ENCODE assay signal across 9 mouse cellular contexts in the genomic region with DNA sequence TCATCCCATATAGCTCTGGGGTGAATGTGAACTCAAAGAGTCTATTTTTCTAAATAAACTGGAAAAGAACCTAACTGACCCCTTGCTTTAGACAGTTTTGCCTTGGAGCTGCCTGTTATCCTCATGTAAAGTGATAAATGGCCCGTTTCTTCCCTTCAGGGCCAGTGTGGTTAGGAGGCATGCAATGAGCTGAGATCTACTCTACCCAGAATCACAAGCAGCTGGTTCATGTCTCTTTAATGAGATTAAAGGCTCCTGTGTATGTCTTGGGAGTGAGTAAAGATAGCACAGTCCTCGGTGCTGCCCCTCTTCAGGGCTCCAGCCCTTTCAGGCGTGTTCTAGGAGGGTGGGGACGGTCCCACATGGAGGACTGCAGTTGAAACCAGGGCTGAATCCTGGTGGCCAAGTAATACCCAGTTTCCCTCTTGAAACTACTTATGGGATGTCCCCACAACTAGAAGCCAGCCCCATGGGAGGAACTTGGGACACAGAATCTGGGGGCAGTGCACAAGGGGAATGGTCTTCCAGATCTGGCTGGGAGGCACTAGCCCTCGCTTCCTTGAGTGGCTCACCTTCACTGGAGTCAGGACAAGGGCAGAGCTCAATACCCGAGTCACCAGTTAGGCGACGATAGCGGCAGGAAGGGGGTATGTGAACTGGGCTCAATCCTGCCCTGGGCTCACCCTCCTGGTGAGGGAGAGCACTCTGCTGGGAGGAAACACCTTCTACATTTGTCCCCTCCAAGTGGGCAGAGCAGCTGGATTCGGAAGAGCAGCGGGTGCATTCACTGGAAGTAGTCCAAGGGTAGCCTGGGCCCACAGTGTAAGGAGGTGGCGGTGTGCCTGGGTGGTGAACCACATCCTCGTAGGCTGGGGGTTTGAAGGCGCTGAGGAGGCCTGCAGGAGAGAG. TPM values are rescaled to one million over a fixed set of nuclear protein-coding genes. Genes with fewer than 3 reads are reported as not detected.
DNase-seq lines count a peak whose midpoint lies in the region; ATAC-seq and TF ChIP-seq lines count a peak whose summit lies in the region.
"Had no signal": no experiment of that assay in that cellular context is flagged by ENCODE, and none has a peak within 500 bp of the region (broad histone marks: within the 10 kb centered on the region; RNA-seq: fewer than 3 reads in every experiment).

No protein-coding gene starts in this region.

- H3K36me3 ChIP-seq in forebrain, embryonic 10.5 days (replicated peaks) = peaks cover 46% of the 10 kb centered on the region
- H3K36me3 ChIP-seq in forebrain, postnatal 0 days (ENCODE audit: insufficient read depth) = peaks cover 25% of the 10 kb centered on the region
- H3K36me3 ChIP-seq in lung, embryonic 16.5 days (ENCODE audit: control insufficient read depth, insufficient read depth, low read length) = peaks cover 20% of the 10 kb centered on the region
- peaks cover 34% of the 10 kb centered on the region for H3K36me3 ChIP-seq in forebrain, embryonic 14.5 days (ENCODE audit: control insufficient read depth, insufficient read depth, low read length)
- H3K36me3 ChIP-seq in midbrain, postnatal 0 days (ENCODE audit: insufficient read depth, low read length) = peaks cover 19% of the 10 kb centered on the region

- TF ChIP-seq CTCF in forebrain, postnatal 0 days (IDR thresholded peaks at IDR 0.05; ENCODE audit: low read depth) = no peak
- TF ChIP-seq CTCF in midbrain, postnatal 0 days (IDR thresholded peaks at IDR 0.05) = no peak

- ATAC-seq in forebrain, postnatal 0 days = no peak
- no peak for ATAC-seq in lung, embryonic 16.5 days (ENCODE audit: low read depth)
- no peak for ATAC-seq in forebrain, embryonic 14.5 days
- ATAC-seq in midbrain, postnatal 0 days (ENCODE audit: low FRiP score) = no peak

- peak overlapping the region; percentile 77 for H3K4me3 ChIP-seq in forebrain, embryonic 10.5 days
- H3K4me3 ChIP-seq in forebrain, postnatal 0 days (ENCODE audit: low read depth, low read length) = no peak overlapping the region
- H3K4me3 ChIP-seq in lung, embryonic 16.5 days (ENCODE audit: low read length) = no peak overlapping the region
- no peak overlapping the region for H3K4me3 ChIP-seq in forebrain, embryonic 14.5 days (ENCODE audit: low read depth, low read length)
- H3K4me3 ChIP-seq in midbrain, postnatal 0 days (ENCODE audit: low read depth, low read length) = no peak overlapping the region

- no peaks in the 10 kb centered on the region for H3K27me3 ChIP-seq in forebrain, embryonic 10.5 days (ENCODE audit: poor library complexity, severe bottlenecking)
- H3K27me3 ChIP-seq in forebrain, postnatal 0 days (ENCODE audit: insufficient read depth, low read length) = no peaks in the 10 kb centered on the region
- H3K27me3 ChIP-seq in lung, embryonic 16.5 days (ENCODE audit: control insufficient read depth, insufficient read depth, low read depth, low read length) = no peaks in the 10 kb centered on the region
- no peaks in the 10 kb centered on the region for H3K27me3 ChIP-seq in forebrain, embryonic 14.5 days (replicated peaks; ENCODE audit: control insufficient read depth, insufficient read depth, low read length)
- H3K27me3 ChIP-seq in midbrain, postnatal 0 days (ENCODE audit: insufficient read depth, low read length) = no peaks in the 10 kb centered on the region

- peaks cover 83% of the 10 kb centered on the region for H3K4me1 ChIP-seq in forebrain, embryonic 10.5 days
- H3K4me1 ChIP-seq in forebrain, postnatal 0 days (ENCODE audit: insufficient read depth) = peaks cover 16% of the 10 kb centered on the region
- peaks cover 39% of the 10 kb centered on the region for H3K4me1 ChIP-seq in lung, embryonic 16.5 days (replicated peaks; ENCODE audit: control insufficient read depth, insufficient read depth, low read length)
- H3K4me1 ChIP-seq in forebrain, embryonic 14.5 days (ENCODE audit: control insufficient read depth, insufficient read depth, low read length) = peaks cover 24% of the 10 kb centered on the region
- peaks cover 9% of the 10 kb centered on the region; the same call in 1 of the 2 replicates for H3K4me1 ChIP-seq in midbrain, postnatal 0 days (ENCODE audit: insufficient read depth, low read length)

- WGBS in forebrain, embryonic 10.5 days = 88% methylated on average over 14 of the region's 14 CpGs
- 77% methylated on average over 14 of the region's 14 CpGs for WGBS in forebrain, postnatal 0 days
- WGBS in lung, embryonic 16.5 days = 69% methylated on average over 14 of the region's 14 CpGs
- WGBS in forebrain, embryonic 14.5 days = 80% methylated on average over 14 of the region's 14 CpGs
- WGBS in midbrain, postnatal 0 days = 83% methylated on average over 14 of the region's 14 CpGs

- H3K9ac ChIP-seq in forebrain, postnatal 0 days = no peak overlapping the region
- peak overlapping the region; percentile 26; the same call in 1 of the 2 replicates for H3K9ac ChIP-seq in lung, embryonic 16.5 days (ENCODE audit: low read length)
- H3K9ac ChIP-seq in forebrain, embryonic 14.5 days (ENCODE audit: low read length) = peak overlapping the region; percentile 22; the same call in 1 of the 2 replicates
- no peak overlapping the region for H3K9ac ChIP-seq in midbrain, postnatal 0 days (replicated peaks; ENCODE audit: low read length, poor library complexity, severe bottlenecking)

- no peak overlapping the region for H3K4me2 ChIP-seq in forebrain, postnatal 0 days (ENCODE audit: low read depth)
- H3K4me2 ChIP-seq in lung, embryonic 16.5 days (ENCODE audit: low read depth, low read length) = no peak overlapping the region
- no peak overlapping the region; the same call in 1 of the 2 replicates for H3K4me2 ChIP-seq in forebrain, embryonic 14.5 days (ENCODE audit: low read length)
- peak overlapping the region; percentile 95; the same call in 1 of the 2 replicates for H3K4me2 ChIP-seq in midbrain, postnatal 0 days (ENCODE audit: low read depth, low read length, poor library complexity, severe bottlenecking)

- no peaks in the 10 kb centered on the region for H3K9me3 ChIP-seq in forebrain, embryonic 10.5 days
- H3K9me3 ChIP-seq in forebrain, postnatal 0 days (ENCODE audit: low read length) = no peaks in the 10 kb centered on the region
- H3K9me3 ChIP-seq in lung, embryonic 16.5 days (ENCODE audit: control insufficient read depth, low read length) = no peaks in the 10 kb centered on the region
- H3K9me3 ChIP-seq in forebrain, embryonic 14.5 days (replicated peaks; ENCODE audit: control insufficient read depth, low read length) = no peaks in the 10 kb centered on the region
- H3K9me3 ChIP-seq in midbrain, postnatal 0 days (ENCODE audit: low read length) = no peaks in the 10 kb centered on the region

- peak overlapping the region; percentile 98 for H3K27ac ChIP-seq in forebrain, embryonic 10.5 days
- no peak overlapping the region for H3K27ac ChIP-seq in forebrain, postnatal 0 days (ENCODE audit: low read depth, low read length)
- no peak overlapping the region for H3K27ac ChIP-seq in lung, embryonic 16.5 days (ENCODE audit: low read length)
- H3K27ac ChIP-seq in forebrain, embryonic 14.5 days (ENCODE audit: low read depth, low read length) = no peak overlapping the region
- no peak overlapping the region for H3K27ac ChIP-seq in midbrain, postnatal 0 days (ENCODE audit: low read depth, low read length)

- no peak for DNase-seq in forebrain, embryonic 10.5 days (ENCODE audit: extremely low spot score, low spot score)
- DNase-seq in forebrain, postnatal 0 days = no peak
- DNase-seq in lung, postnatal 4 days = no peak
- DNase-seq in forebrain, embryonic 14.5 days (ENCODE audit: low spot score) = no peak
- no peak for DNase-seq in midbrain, postnatal 0 days (ENCODE audit: low spot score)
- DNase-seq in right cerebral cortex, postnatal 36 days (ENCODE audit: low spot score in 2 of 2) = no peak
- DNase-seq in layer of hippocampus, postnatal 14 days (ENCODE audit: low spot score in 2 of 2) = no peak
- DNase-seq: lung, postnatal 14 days had no signal

RNA-seq across cellular contexts. Expression of a gene that starts 2.3 kb away (rescaled TPM):
- 125 and 137 TPM in 2 replicates for polyA plus RNA-seq in forebrain, embryonic 10.5 days (2016; fragmentation: Nextera tagmentation; extraction: Ambion mirVana)
- 129 and 151 TPM in 2 replicates for total RNA-seq in forebrain, postnatal 0 days (2014; rRNA removed)
- polyA plus RNA-seq in forebrain, postnatal 0 days (2015; fragmentation: Nextera tagmentation; extraction: Ambion mirVana) = 104 and 109 TPM in 2 replicates
- polyA plus RNA-seq in lung, embryonic 16.5 days (2015; fragmentation: Nextera tagmentation; extraction: Ambion mirVana) = 109 and 111 TPM in 2 replicates
- 197 and 214 TPM in 2 replicates for polyA plus RNA-seq in forebrain, embryonic 14.5 days (2014; fragmentation: Nextera tagmentation; extraction: Ambion mirVana)
- total RNA-seq in midbrain, postnatal 0 days (2014; rRNA removed) = 152 and 199 TPM in 2 replicates
- polyA plus RNA-seq in midbrain, postnatal 0 days (2015; fragmentation: Nextera tagmentation; extraction: Ambion mirVana) = 85.3 and 91.6 TPM in 2 replicates
- 10 to 100 TPM; 66.7 to 72.6 TPM for total RNA-seq in layer of hippocampus, postnatal 14 days (2021)

RNA-seq across cellular contexts. Expression of a gene that starts 3.8 kb away (rescaled TPM):
- polyA plus RNA-seq in forebrain, embryonic 10.5 days (2016; fragmentation: Nextera tagmentation; extraction: Ambion mirVana) = 32.6 and 38.3 TPM in 2 replicates
- 39.7 and 43.5 TPM in 2 replicates for total RNA-seq in forebrain, postnatal 0 days (2014; rRNA removed)
- 15.7 and 17.4 TPM in 2 replicates for polyA plus RNA-seq in forebrain, postnatal 0 days (2015; fragmentation: Nextera tagmentation; extraction: Ambion mirVana)
- polyA plus RNA-seq in lung, embryonic 16.5 days (2015; fragmentation: Nextera tagmentation; extraction: Ambion mirVana) = 9.0 and 13.7 TPM in 2 replicates
- 8.8 and 15.0 TPM in 2 replicates for polyA plus RNA-seq in forebrain, embryonic 14.5 days (2014; fragmentation: Nextera tagmentation; extraction: Ambion mirVana)
- total RNA-seq in midbrain, postnatal 0 days (2014; rRNA removed) = 32.6 and 40.3 TPM in 2 replicates
- polyA plus RNA-seq in midbrain, postnatal 0 days (2015; fragmentation: Nextera tagmentation; extraction: Ambion mirVana) = 18.8 and 19.8 TPM in 2 replicates
- 10 to 100 TPM; 22.0 to 27.2 TPM for total RNA-seq in layer of hippocampus, postnatal 14 days (2021)

RNA-seq across cellular contexts. Expression of a gene that starts 6.2 kb away (rescaled TPM):
- 17.5 and 19.2 TPM in 2 replicates for polyA plus RNA-seq in forebrain, embryonic 10.5 days (2016; fragmentation: Nextera tagmentation; extraction: Ambion mirVana)
- 40.1 and 44.5 TPM in 2 replicates for total RNA-seq in forebrain, postnatal 0 days (2014; rRNA removed)
- polyA plus RNA-seq in forebrain, postnatal 0 days (2015; fragmentation: Nextera tagmentation; extraction: Ambion mirVana) = 14.9 and 15.3 TPM in 2 replicates
- polyA plus RNA-seq in lung, embryonic 16.5 days (2015; fragmentation: Nextera tagmentation; extraction: Ambion mirVana) = 13.7 and 14.5 TPM in 2 replicates
- polyA plus RNA-seq in forebrain, embryonic 14.5 days (2014; fragmentation: Nextera tagmentation; extraction: Ambion mirVana) = 15.6 and 17.5 TPM in 2 replicates
- total RNA-seq in midbrain, postnatal 0 days (2014; rRNA removed) = 29.4 and 40.9 TPM in 2 replicates
- polyA plus RNA-seq in midbrain, postnatal 0 days (2015; fragmentation: Nextera tagmentation; extraction: Ambion mirVana) = 14.6 and 16.2 TPM in 2 replicates
- total RNA-seq in layer of hippocampus, postnatal 14 days (2021) = 10 to 100 TPM; 24.1 TPM

RNA-seq across cellular contexts. Expression of a gene that starts 10.2 kb away (rescaled TPM):
- polyA plus RNA-seq in forebrain, embryonic 10.5 days (2016; fragmentation: Nextera tagmentation; extraction: Ambion mirVana) = 135 and 149 TPM in 2 replicates
- total RNA-seq in forebrain, postnatal 0 days (2014; rRNA removed) = 64.6 and 102 TPM in 2 replicates
- 126 and 141 TPM in 2 replicates for polyA plus RNA-seq in forebrain, postnatal 0 days (2015; fragmentation: Nextera tagmentation; extraction: Ambion mirVana)
- polyA plus RNA-seq in lung, embryonic 16.5 days (2015; fragmentation: Nextera tagmentation; extraction: Ambion mirVana) = 137 and 138 TPM in 2 replicates
- 128 and 154 TPM in 2 replicates for polyA plus RNA-seq in forebrain, embryonic 14.5 days (2014; fragmentation: Nextera tagmentation; extraction: Ambion mirVana)
- total RNA-seq in midbrain, postnatal 0 days (2014; rRNA removed) = 46.4 and 57.2 TPM in 2 replicates
- polyA plus RNA-seq in midbrain, postnatal 0 days (2015; fragmentation: Nextera tagmentation; extraction: Ambion mirVana) = 115 and 118 TPM in 2 replicates
- total RNA-seq in layer of hippocampus, postnatal 14 days (2021) = 10 to 100 TPM; 62.5 to 62.7 TPM

RNA-seq across cellular contexts. Expression of a gene that starts 16.2 kb away (rescaled TPM):
- 32.1 and 32.7 TPM in 2 replicates for polyA plus RNA-seq in forebrain, embryonic 10.5 days (2016; fragmentation: Nextera tagmentation; extraction: Ambion mirVana)
- total RNA-seq in forebrain, postnatal 0 days (2014; rRNA removed) = 17.1 and 19.4 TPM in 2 replicates
- 7.9 and 8.1 TPM in 2 replicates for polyA plus RNA-seq in forebrain, postnatal 0 days (2015; fragmentation: Nextera tagmentation; extraction: Ambion mirVana)
- polyA plus RNA-seq in lung, embryonic 16.5 days (2015; fragmentation: Nextera tagmentation; extraction: Ambion mirVana) = 44.4 and 47.5 TPM in 2 replicates
- 4.7 and 4.8 TPM in 2 replicates for polyA plus RNA-seq in forebrain, embryonic 14.5 days (2014; fragmentation: Nextera tagmentation; extraction: Ambion mirVana)
- total RNA-seq in midbrain, postnatal 0 days (2014; rRNA removed) = 24.3 and 30.9 TPM in 2 replicates
- 12.5 and 14.6 TPM in 2 replicates for polyA plus RNA-seq in midbrain, postnatal 0 days (2015; fragmentation: Nextera tagmentation; extraction: Ambion mirVana)
- total RNA-seq in layer of hippocampus, postnatal 14 days (2021) = 10 to 100 TPM; 61.2 to 65.1 TPM

Comparison
In these comparisons a context has a peak if more than half of its experiments do, and no peak if none do; other contexts are left out.
1. H3K9ac ChIP-seq: peak in lung, embryonic 16.5 days (single experiment) and forebrain, embryonic 14.5 days (single experiment); none in forebrain, postnatal 0 days (single experiment) and midbrain, postnatal 0 days (single experiment).